In the genomic region with DNA sequence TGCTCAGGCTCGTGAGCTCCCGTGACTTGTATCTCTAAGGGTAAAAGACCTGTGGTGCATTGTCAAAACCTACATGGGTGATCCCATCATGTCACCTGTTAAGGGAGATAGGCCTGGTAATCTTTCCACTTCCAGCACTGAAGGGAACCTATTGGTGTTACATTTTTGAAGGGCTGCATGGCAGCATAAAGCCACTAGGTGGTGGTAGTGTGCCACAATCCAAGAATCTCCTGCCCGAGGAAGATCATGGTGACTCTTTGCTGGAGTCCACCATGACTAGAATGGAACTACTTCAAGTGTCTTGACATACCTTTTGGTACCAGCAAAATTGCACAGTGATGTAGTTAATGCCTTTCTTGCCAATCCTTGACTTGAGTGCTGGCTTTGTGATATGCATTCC, we compare ENCODE assay signal across 10 mouse cellular contexts. TPM values are rescaled to one million over a fixed set of nuclear protein-coding genes. Genes with fewer than 3 reads are reported as not detected.
A peak's percentile ranks its signal among the peaks of the same experiment; 100 is the strongest.
DNase-seq lines count a peak whose midpoint lies in the region; ATAC-seq and TF ChIP-seq lines count a peak whose summit lies in the region.
"Had no signal": no experiment of that assay in that cellular context is flagged by ENCODE, and none has a peak within 500 bp of the region (broad histone marks: within the 10 kb centered on the region; RNA-seq: fewer than 3 reads in every experiment).

No protein-coding gene starts in this region.

- peak; percentile 89 for TF ChIP-seq CTCF in gastrocnemius, adult 2 months (IDR thresholded peaks at IDR 0.05)

- no peak overlapping the region for H3K4me2 ChIP-seq in intestine, embryonic 14.5 days (ENCODE audit: low read length)
- H3K4me2 ChIP-seq in intestine, embryonic 15.5 days (replicated peaks), result no peak overlapping the region
- H3K4me2 ChIP-seq: embryonic facial prominence, embryonic 12.5 days had no signal

- no peak overlapping the region for H3K27ac ChIP-seq in intestine, embryonic 14.5 days (ENCODE audit: low read depth)
- no peak overlapping the region for H3K27ac ChIP-seq in intestine, embryonic 15.5 days
- H3K27ac ChIP-seq in gastrocnemius, adult 2 months, result no peak overlapping the region
- H3K27ac ChIP-seq: embryonic facial prominence, embryonic 12.5 days; macrophage had no signal

- 34% methylated on average over 3 of the region's 3 CpGs for WGBS in intestine, embryonic 14.5 days
- WGBS in intestine, embryonic 15.5 days, result 31% methylated on average over 3 of the region's 3 CpGs

- no peaks in the 10 kb centered on the region for H3K36me3 ChIP-seq in intestine, embryonic 14.5 days (ENCODE audit: control insufficient read depth, insufficient read depth, low read length)
- no peaks in the 10 kb centered on the region for H3K36me3 ChIP-seq in intestine, embryonic 15.5 days
- no peaks in the 10 kb centered on the region for H3K36me3 ChIP-seq in splenic B cell, adult 2 months (ENCODE audit: control insufficient read depth, insufficient read depth, low read length, poor library complexity, severe bottlenecking)
- H3K36me3 ChIP-seq: embryonic facial prominence, embryonic 12.5 days had no signal

- no peak for ATAC-seq in intestine, embryonic 14.5 days (replicated peaks; ENCODE audit: low FRiP score, low TSS enrichment, low read depth)
- ATAC-seq in intestine, embryonic 15.5 days, result no peak
- ATAC-seq in megakaryocyte, adult 5-6 weeks (ENCODE audit: poor library complexity, severe bottlenecking), result peak; percentile 80

- intact Hi-C loops in gastrocnemius, adult 2 months (cut with DNase I), result no loop called here

- no peaks in the 10 kb centered on the region for H3K9me3 ChIP-seq in intestine, embryonic 14.5 days (ENCODE audit: control insufficient read depth, low read length)
- no peaks in the 10 kb centered on the region for H3K9me3 ChIP-seq in intestine, embryonic 15.5 days
- H3K9me3 ChIP-seq: embryonic facial prominence, embryonic 12.5 days had no signal

- H3K4me1 ChIP-seq in intestine, embryonic 14.5 days (replicated peaks; ENCODE audit: control insufficient read depth, insufficient read depth, low read length), result no peaks in the 10 kb centered on the region
- no peaks in the 10 kb centered on the region for H3K4me1 ChIP-seq in intestine, embryonic 15.5 days (replicated peaks)

- DNase-seq in intestine, embryonic 14.5 days (ENCODE audit: low spot score), result peak; percentile 82
- DNase-seq in MEL-GATA-1-ER (ENCODE audit: extremely low read depth, low read depth), result peak; percentile 21
- DNase-seq in cerebellum, adult 18-20 months, result peak; percentile 50 to 68
- peak; percentile 41 for DNase-seq in gastrocnemius, adult 2 months
- peak; percentile 9 for DNase-seq in layer of hippocampus, adult 9-11 months
- peak; percentile 69 for DNase-seq in splenic B cell, adult 2 months (ENCODE audit: low read depth, low spot score)

- no peak overlapping the region for H3K9ac ChIP-seq in intestine, embryonic 14.5 days (ENCODE audit: low read length)
- no peak overlapping the region for H3K9ac ChIP-seq in intestine, embryonic 15.5 days
- H3K9ac ChIP-seq: embryonic facial prominence, embryonic 12.5 days had no signal

- no peaks in the 10 kb centered on the region for H3K27me3 ChIP-seq in intestine, embryonic 14.5 days (replicated peaks; ENCODE audit: control insufficient read depth, insufficient read depth, low read length)
- no peaks in the 10 kb centered on the region for H3K27me3 ChIP-seq in intestine, embryonic 15.5 days (replicated peaks)
- no peaks in the 10 kb centered on the region; the same call in 1 of the 2 replicates for H3K27me3 ChIP-seq in splenic B cell, adult 2 months (ENCODE audit: control insufficient read depth, insufficient read depth, low read length, poor library complexity, severe bottlenecking)
- H3K27me3 ChIP-seq: embryonic facial prominence, embryonic 12.5 days had no signal

- H3K4me3 ChIP-seq in intestine, embryonic 14.5 days (ENCODE audit: low read depth, low read length), result no peak overlapping the region
- H3K4me3 ChIP-seq in intestine, embryonic 15.5 days (replicated peaks), result no peak overlapping the region
- no peak overlapping the region for H3K4me3 ChIP-seq in gastrocnemius, adult 2 months
- H3K4me3 ChIP-seq: embryonic facial prominence, embryonic 12.5 days had no signal

RNA-seq across cellular contexts. Expression of a gene that starts 39.9 kb away (rescaled TPM):
- polyA plus RNA-seq in intestine, embryonic 14.5 days (2014; fragmentation: Nextera tagmentation; extraction: Ambion mirVana), result 17.4 and 19.2 TPM in 2 replicates
- polyA plus RNA-seq in intestine, embryonic 15.5 days (2015; fragmentation: Nextera tagmentation; extraction: Ambion mirVana), result 15.5 and 15.6 TPM in 2 replicates
- total RNA-seq in gastrocnemius, adult 2 months (2021), result 1 to 10 TPM; 4.7 to 7.1 TPM
- 6.7 and 9.4 TPM in 2 replicates for total RNA-seq in megakaryocyte, adult 5-6 weeks (2015)
- total RNA-seq in megakaryocyte, adult 5-6 weeks (2017), result 8.9 and 9.4 TPM in 2 replicates

Comparison
In these comparisons a context has a peak if more than half of its experiments do, and no peak if none do; other contexts are left out.
1. DNase-seq: peak in every context shown above with its lines; median percentile 82 in intestine, embryonic 14.5 days; 69 in splenic B cell, adult 2 months; 59 in cerebellum, adult 18-20 months; 41 in gastrocnemius, adult 2 months; 21 in MEL-GATA-1-ER; 9 in layer of hippocampus, adult 9-11 months.